Mouse (Mus musculus): ENCODE measurements at regions not wholly inside any gene's neighbourhood (a gene's known extent, or its start where the extent isn't known, plus 50 kb on each side); places are given as distances from the start of the nearest gene placed in this dataset.

GRCm38 (mm10) chr12:52638461-52638860 lies 60.7 kb upstream of the Akap6 start:
- H3K36me3 ChIP-seq (ENCODE audit: control insufficient read depth, insufficient read depth) = no peaks in the 10 kb centered on the region
- 31% methylated on average over 11 of the region's 11 CpGs for WGBS
- H3K9ac ChIP-seq (ENCODE audit: low read length) = no peak overlapping the region
- no peaks in the 10 kb centered on the region for H3K27me3 ChIP-seq (ENCODE audit: control insufficient read depth, insufficient read depth, low read length)
- H3K4me3 ChIP-seq (ENCODE audit: low read length) = no peak overlapping the region
- H3K4me2 ChIP-seq (ENCODE audit: low read depth, low read length) = no peak overlapping the region
- no peak overlapping the region for H3K27ac ChIP-seq (ENCODE audit: low read length)
- H3K4me1 ChIP-seq (ENCODE audit: control insufficient read depth, insufficient read depth, low read length) = no peaks in the 10 kb centered on the region; the same call in 1 of the 2 replicates
- H3K9me3 ChIP-seq (replicated peaks; ENCODE audit: control insufficient read depth, low read length) = no peaks in the 10 kb centered on the region
- ATAC-seq (replicated peaks; ENCODE audit: extremely low read depth, insufficient read depth, low FRiP score) = no peak

GRCm38 (mm10) chr12:52644059-52644458 lies 55.1 kb upstream of the Akap6 start:
- WGBS = 51% methylated on average over 5 of the region's 5 CpGs
- Histone ChIP-seq H3K4me1 (ENCODE audit: control insufficient read depth, insufficient read depth, low read length) (no peaks in the 10 kb centered on the region), H3K4me3 (ENCODE audit: low read length) (no peak overlapping the region), H3K36me3 (ENCODE audit: control insufficient read depth, insufficient read depth) (no peaks in the 10 kb centered on the region), H3K9ac (ENCODE audit: low read length) (no peak overlapping the region), H3K27ac (ENCODE audit: low read length) (no peak overlapping the region), H3K4me2 (ENCODE audit: low read depth, low read length) (no peak overlapping the region), H3K27me3 (ENCODE audit: control insufficient read depth, insufficient read depth, low read length) (no peaks in the 10 kb centered on the region), H3K9me3 (replicated peaks; ENCODE audit: control insufficient read depth, low read length) (no peaks in the 10 kb centered on the region)
- ATAC-seq (replicated peaks; ENCODE audit: extremely low read depth, insufficient read depth, low FRiP score) = no peak
